Mouse (Mus musculus): ENCODE measurements around the gene Ncam2. TPM values are rescaled to one million over a fixed set of nuclear protein-coding genes. Genes with fewer than 3 reads are reported as not detected.

Gene Ncam2
- polyA plus RNA-seq, 1 experiment from 2014 or later, result 3.6 TPM

DNA sequence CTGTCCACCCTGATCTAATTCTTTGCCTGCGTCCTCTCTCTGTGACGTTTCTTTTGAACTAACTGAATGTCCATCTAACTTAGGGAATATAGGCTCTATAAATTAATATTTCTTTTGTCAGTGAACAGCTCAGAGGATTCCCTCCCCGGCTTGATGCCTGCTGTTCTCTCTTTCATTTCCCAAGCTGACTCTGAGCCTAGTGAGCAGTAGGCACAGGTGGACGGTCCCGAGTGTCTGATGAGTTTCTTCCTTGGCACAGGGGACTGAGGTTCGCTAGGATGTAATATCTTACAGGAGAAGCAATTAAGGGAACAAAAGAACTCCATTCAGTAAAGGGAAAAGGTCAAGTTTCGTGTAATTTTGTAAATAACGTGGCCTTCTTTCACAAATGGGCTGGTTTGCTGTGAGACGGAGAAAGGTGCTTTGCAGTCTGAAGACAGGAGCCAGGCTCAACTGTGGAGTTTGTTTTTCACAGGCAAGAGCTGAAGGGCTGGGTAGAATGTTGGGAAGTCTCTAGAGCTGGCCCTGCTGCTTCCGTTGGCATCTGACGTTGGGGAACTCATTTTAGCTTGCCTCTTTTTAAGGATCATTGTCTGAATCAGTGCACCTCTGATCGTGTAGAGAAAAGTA is 4.0 kb downstream of the Ncam2 start:
- H3K27me3 ChIP-seq, result no peaks in the 10 kb centered on the region
- H3K4me3 ChIP-seq, result no peak overlapping the region
- H3K9ac ChIP-seq, result no peak overlapping the region
- H3K36me3 ChIP-seq, result no peaks in the 10 kb centered on the region
- WGBS, result 59% methylated on average over 12 of the region's 12 CpGs
- no peak for ATAC-seq (ENCODE audit: low FRiP score, low read depth)
- H3K4me2 ChIP-seq (replicated peaks), result no peak overlapping the region
- peaks cover 3% of the 10 kb centered on the region; the same call in 1 of the 2 replicates for H3K4me1 ChIP-seq
- no peak overlapping the region for H3K27ac ChIP-seq
- H3K9me3 ChIP-seq, result no peaks in the 10 kb centered on the region

DNA sequence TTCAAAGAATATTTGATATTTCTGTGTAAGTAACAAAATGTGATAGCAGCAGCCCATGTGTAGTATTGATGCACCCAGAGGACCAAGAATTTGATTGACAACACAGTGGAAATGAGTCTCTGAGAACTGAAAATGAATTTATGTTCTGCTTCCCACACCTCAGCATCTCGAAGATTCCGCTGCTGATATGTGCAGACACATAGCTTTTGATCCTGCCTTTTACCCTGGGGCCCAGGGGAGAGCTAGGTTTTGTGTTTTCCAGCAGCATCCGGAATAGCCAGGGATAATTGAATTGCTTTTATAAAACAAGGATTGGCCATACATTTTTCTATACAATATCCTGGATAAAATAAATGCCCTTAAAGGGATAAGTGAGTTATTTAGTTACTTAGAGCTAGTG is 20.7 kb downstream of the Ncam2 start:
- Histone ChIP-seq H3K9ac (no peak overlapping the region), H3K9me3 (no peaks in the 10 kb centered on the region), H3K36me3 (no peaks in the 10 kb centered on the region), H3K27ac (no peak overlapping the region), H3K4me1 (no peaks in the 10 kb centered on the region), H3K4me2 (replicated peaks) (no peak overlapping the region), H3K27me3 (no peaks in the 10 kb centered on the region), H3K4me3 (no peak overlapping the region)
- no peak for ATAC-seq (ENCODE audit: low FRiP score, low read depth)
- 78% methylated on average over 3 of the region's 3 CpGs for WGBS

DNA sequence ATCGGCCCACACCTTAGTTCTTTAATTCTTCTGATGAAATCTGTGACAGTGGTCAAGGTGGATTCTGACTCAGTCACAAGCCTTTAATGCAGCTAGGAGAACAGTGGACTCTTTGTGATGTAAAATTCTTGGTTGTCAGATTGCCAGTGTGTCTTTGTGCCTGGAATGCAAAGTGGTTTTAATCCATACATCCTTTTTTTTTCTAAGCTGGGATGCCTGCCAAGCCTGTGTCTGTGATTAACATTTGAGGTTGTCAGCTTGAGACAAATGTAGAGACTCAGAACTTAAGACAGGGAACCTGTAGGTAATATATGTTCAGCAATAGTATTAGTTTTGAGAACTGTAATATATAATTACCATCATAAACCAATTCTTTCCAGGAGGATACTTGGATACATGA is 23.3 kb downstream of the Ncam2 start:
- H3K4me1 ChIP-seq, result no peaks in the 10 kb centered on the region
- H3K9me3 ChIP-seq, result no peaks in the 10 kb centered on the region
- H3K27me3 ChIP-seq, result no peaks in the 10 kb centered on the region
- 63% methylated on average over 1 of the region's 1 CpGs for WGBS
- no peak overlapping the region for H3K4me3 ChIP-seq
- ATAC-seq (ENCODE audit: low FRiP score, low read depth), result no peak
- H3K9ac ChIP-seq, result no peak overlapping the region
- H3K36me3 ChIP-seq, result no peaks in the 10 kb centered on the region
- no peak overlapping the region for H3K27ac ChIP-seq
- H3K4me2 ChIP-seq (replicated peaks), result no peak overlapping the region

DNA sequence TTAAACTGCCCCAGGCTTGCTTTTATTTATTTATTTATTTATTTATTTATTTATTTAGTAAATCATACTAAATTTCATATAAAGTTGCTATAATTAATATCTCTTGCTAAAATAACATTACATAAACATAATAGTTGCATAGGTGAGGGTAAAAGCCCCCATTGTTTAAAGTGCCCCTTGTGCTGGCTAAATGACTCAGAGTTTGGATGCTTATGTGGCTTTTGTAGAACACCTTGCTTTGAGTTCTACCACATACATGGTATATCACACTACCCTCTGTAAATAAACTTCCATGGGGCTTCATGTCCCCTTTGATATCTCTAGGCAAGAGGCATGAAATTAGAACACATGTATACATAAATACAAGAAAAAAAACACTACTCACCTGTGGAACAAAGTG is 23.8 kb downstream of the Ncam2 start:
- no peak for ATAC-seq (ENCODE audit: low FRiP score, low read depth)
- Histone ChIP-seq H3K4me2 (replicated peaks) (no peak overlapping the region), H3K36me3 (no peaks in the 10 kb centered on the region), H3K4me1 (no peaks in the 10 kb centered on the region), H3K9me3 (no peaks in the 10 kb centered on the region), H3K27ac (no peak overlapping the region), H3K27me3 (no peaks in the 10 kb centered on the region), H3K9ac (no peak overlapping the region), H3K4me3 (no peak overlapping the region)

DNA sequence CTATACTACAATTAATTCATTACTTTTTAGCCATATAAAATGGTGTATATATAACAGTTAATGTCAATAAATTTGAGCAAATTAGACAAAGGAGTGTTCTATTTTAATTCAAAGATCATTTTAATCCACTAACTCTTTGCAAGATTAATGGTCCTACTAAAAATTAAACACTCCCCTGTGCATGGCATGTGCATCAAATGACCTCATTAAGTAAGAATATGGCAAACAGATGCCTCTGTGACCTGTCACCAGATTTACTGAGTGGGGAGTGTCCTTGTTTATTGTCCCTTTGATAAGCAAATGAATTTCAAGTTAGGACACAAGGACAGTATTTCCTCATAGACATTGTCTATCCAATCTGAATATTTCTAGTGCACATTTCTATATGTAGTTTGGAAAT is 54.4 kb downstream of the Ncam2 start:
- no peak overlapping the region for H3K4me3 ChIP-seq
- H3K27ac ChIP-seq, result no peak overlapping the region
- no peak overlapping the region for H3K9ac ChIP-seq
- H3K4me2 ChIP-seq (replicated peaks), result no peak overlapping the region
- no peaks in the 10 kb centered on the region for H3K27me3 ChIP-seq
- ATAC-seq (ENCODE audit: low FRiP score, low read depth), result no peak
- H3K9me3 ChIP-seq, result no peaks in the 10 kb centered on the region
- H3K4me1 ChIP-seq, result no peaks in the 10 kb centered on the region
- H3K36me3 ChIP-seq, result no peaks in the 10 kb centered on the region

DNA sequence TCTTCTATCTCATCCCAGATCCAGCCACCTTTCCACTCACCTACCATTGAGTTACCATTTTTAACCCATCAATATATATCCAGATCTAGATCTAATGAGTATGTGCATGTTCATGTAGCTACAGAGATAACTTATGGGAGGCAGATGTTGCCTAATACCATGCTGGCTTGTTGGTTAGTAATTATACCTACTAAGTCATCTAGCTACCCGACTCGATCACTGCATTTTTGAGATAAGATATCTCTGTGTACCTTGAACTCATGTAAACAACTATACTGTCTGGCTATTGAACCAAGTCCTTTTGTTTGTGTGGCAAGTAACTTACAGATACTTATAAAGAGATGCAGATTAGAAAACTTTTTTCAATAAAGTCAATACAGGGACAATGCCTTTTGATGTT is 59.9 kb downstream of the Ncam2 start:
- Histone ChIP-seq H3K9ac (no peak overlapping the region), H3K27ac (no peak overlapping the region), H3K4me2 (replicated peaks) (no peak overlapping the region), H3K4me1 (no peaks in the 10 kb centered on the region), H3K27me3 (no peaks in the 10 kb centered on the region), H3K36me3 (no peaks in the 10 kb centered on the region), H3K9me3 (no peaks in the 10 kb centered on the region), H3K4me3 (no peak overlapping the region)
- WGBS, result 88% methylated on average over 2 of the region's 2 CpGs
- ATAC-seq (ENCODE audit: low FRiP score, low read depth), result no peak

DNA sequence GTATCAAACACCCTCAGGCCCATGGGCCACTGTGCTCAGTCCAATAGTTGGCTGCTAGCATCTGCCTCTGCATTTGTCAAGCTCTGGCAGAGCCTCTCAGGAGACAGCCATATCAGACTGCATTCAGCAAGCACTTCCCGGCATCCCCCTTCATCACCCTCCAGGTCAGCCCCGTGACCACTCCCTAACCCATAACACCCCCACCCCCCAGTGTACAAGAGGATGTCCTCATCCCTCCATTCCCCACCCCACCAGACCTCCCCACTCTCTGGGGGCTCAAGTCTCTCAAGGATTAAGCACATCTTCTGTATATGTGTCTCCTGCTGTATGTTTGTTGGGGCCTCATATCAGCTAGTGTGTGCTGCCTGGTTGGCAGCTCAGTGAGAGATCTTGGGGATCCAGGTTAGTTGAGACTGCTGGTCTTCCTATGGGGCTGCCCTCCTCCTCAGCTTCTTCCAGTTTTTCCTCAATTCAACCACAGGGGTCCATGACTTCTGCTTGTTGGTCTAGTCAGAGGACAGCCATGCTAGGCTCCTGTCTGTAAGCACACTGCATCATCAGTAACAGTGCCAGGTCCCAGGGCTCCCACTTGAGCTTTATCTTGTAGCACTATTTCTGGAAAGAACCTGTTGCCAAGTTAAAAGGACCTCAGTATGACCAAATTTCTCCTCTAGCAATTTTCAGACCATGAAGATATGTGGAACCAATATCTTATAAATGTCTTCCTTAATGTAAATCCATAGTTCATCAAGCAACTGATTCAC is 73.3 kb downstream of the Ncam2 start:
- Histone ChIP-seq H3K9me3 (no peaks in the 10 kb centered on the region), H3K4me3 (no peak overlapping the region), H3K4me1 (no peaks in the 10 kb centered on the region), H3K27me3 (no peaks in the 10 kb centered on the region), H3K36me3 (no peaks in the 10 kb centered on the region), H3K4me2 (replicated peaks) (no peak overlapping the region), H3K27ac (no peak overlapping the region), H3K9ac (no peak overlapping the region)
- ATAC-seq (ENCODE audit: low FRiP score, low read depth), result no peak
- WGBS, result 79% methylated on average over 2 of the region's 2 CpGs

DNA sequence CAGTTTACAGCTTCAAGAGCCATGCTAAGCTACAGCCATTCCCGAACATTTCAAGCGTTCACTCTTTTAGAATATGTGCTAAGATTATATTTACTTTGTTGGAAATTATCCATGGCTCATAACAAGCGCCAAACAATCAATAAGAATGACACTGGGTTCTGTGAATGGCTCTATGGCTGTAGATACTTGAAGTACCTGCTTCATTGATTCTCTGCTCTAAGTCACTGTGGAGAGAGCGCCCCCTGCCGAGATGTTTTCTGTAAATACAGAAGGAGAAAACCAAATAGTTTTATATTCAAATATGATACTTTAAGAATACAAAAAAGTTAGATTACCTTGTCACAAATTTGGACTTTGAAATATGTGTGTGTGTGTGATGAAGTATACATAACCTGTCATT is 83.7 kb downstream of the Ncam2 start:
- no peak overlapping the region for H3K9ac ChIP-seq
- no peaks in the 10 kb centered on the region for H3K27me3 ChIP-seq
- 36% methylated on average over 5 of the region's 5 CpGs for WGBS
- no peaks in the 10 kb centered on the region for H3K36me3 ChIP-seq
- no peak overlapping the region for H3K4me3 ChIP-seq
- ATAC-seq (ENCODE audit: low FRiP score, low read depth), result no peak
- H3K27ac ChIP-seq, result no peak overlapping the region
- no peaks in the 10 kb centered on the region for H3K4me1 ChIP-seq
- no peaks in the 10 kb centered on the region for H3K9me3 ChIP-seq
- H3K4me2 ChIP-seq (replicated peaks), result no peak overlapping the region

DNA sequence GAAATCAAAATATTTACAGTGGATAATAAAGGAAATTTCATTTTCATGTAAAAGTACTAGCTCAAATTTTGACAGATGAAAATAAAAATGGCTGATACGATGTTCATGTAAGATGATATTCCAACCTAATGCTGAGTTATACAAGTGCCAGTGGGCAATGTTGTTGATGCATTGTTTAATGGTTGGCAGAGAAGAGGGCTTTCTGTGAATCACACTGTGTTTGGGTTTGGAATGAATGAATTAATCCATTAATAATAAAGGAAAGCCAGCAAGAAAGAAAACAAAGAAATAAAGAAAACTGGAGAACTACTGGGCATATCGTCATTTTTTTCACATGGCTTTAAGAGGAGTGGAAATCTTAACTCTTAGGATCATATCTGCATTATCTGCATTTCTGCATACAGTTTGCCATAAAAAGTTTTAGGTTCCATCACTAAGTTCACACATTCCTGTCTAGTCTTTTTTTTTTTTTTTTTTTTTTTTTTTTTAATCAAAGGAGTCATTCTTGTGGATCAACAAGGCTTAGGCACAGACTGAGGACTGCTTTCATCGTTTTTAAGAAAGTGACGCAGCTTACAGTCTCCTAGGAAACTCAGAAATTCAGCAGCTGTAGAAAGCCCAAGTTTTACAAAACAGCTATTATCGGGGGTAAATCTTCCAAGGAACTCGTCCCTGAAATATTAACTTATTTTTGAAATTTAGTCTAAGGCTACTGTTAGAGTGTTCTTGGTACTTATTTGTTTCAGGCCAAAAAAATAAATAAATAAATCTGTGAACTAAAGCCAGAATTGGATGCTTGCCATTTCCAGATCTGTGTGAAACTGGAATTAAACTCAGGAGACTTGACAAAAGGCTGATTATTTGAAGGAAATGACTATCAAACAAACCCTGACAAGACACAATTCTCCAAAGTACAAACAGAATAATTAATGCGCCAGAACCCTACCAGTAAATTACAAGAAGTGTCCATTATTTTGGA is 84.7 kb downstream of the Ncam2 start:
- H3K36me3 ChIP-seq, result no peaks in the 10 kb centered on the region
- WGBS, result 79% methylated on average over 7 of the region's 7 CpGs
- H3K4me1 ChIP-seq, result no peaks in the 10 kb centered on the region
- no peak for ATAC-seq (ENCODE audit: low FRiP score, low read depth)
- no peaks in the 10 kb centered on the region for H3K27me3 ChIP-seq
- no peak overlapping the region for H3K4me3 ChIP-seq
- H3K27ac ChIP-seq, result no peak overlapping the region
- no peak overlapping the region for H3K9ac ChIP-seq
- no peak overlapping the region for H3K4me2 ChIP-seq (replicated peaks)
- no peaks in the 10 kb centered on the region for H3K9me3 ChIP-seq

DNA sequence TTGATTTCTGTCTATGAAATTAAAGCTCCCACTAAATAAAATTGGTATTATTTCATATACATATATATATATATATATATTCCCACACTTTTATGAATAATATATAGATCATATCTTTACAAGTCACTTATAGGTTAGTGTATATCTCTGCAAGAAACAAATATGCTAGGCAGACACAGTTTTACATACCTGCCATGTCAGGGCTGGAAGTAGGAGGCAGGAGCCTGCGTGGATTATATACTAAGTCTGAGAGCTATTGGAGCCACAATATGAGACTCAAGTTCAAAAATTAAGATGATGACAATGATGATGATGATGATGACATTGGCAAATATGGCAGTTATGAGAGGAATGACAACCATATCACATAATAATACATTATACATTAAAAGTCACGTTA is 85.4 kb downstream of the Ncam2 start:
- no peak overlapping the region for H3K9ac ChIP-seq
- no peaks in the 10 kb centered on the region for H3K4me1 ChIP-seq
- no peak overlapping the region for H3K4me3 ChIP-seq
- 82% methylated on average over 2 of the region's 2 CpGs for WGBS
- no peak overlapping the region for H3K4me2 ChIP-seq (replicated peaks)
- H3K36me3 ChIP-seq, result no peaks in the 10 kb centered on the region
- no peak overlapping the region for H3K27ac ChIP-seq
- no peak for ATAC-seq (ENCODE audit: low FRiP score, low read depth)
- no peaks in the 10 kb centered on the region for H3K9me3 ChIP-seq
- no peaks in the 10 kb centered on the region for H3K27me3 ChIP-seq

DNA sequence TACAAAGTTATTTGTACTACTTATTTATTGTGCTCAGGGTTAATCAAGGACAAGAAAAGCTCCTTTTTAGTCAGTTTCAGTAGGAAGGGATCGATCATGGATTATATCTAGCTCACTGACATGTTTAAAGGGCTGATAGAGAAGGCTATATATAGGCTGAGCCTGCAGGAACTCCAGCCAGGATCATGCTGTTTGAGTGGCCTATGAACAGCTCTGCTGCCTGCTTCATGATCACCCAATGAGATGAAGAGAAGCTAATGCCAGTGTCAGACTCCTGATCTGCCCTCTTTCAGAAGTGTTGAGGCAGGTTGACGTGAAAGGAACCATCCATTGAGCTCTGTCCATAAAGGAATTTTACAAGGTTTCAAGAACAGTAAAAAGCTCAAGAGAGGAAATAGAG is 103.3 kb downstream of the Ncam2 start:
- no peaks in the 10 kb centered on the region for H3K27me3 ChIP-seq
- no peak overlapping the region for H3K9ac ChIP-seq
- H3K36me3 ChIP-seq, result no peaks in the 10 kb centered on the region
- no peaks in the 10 kb centered on the region for H3K4me1 ChIP-seq
- H3K4me3 ChIP-seq, result no peak overlapping the region
- H3K9me3 ChIP-seq, result no peaks in the 10 kb centered on the region
- ATAC-seq (ENCODE audit: low FRiP score, low read depth), result no peak
- no peak overlapping the region for H3K27ac ChIP-seq
- 49% methylated on average over 2 of the region's 2 CpGs for WGBS
- H3K4me2 ChIP-seq (replicated peaks), result no peak overlapping the region

DNA sequence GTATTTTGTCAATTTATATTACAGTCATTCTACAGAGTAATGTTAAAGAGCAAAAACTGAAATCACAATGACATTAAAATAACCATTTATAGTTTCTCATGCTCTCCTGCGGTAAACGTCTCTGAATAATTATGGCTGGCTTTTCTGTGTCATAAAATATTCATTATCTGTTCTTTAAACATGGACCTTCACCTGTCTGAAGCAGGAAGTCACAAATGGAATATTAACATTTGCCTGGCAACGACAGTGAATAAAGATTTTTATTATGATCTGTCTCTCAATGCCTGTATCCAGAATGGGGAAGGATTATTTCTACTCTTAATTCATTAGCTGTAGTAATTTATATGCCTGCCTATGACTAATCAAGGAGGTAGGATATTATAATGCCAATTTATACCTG is 108.7 kb downstream of the Ncam2 start:
- ATAC-seq (ENCODE audit: low FRiP score, low read depth), result no peak
- H3K9me3 ChIP-seq, result no peaks in the 10 kb centered on the region
- WGBS, result 82% methylated on average over 3 of the region's 3 CpGs

More for the DNA sequence above, 108.7 kb downstream of the Ncam2 start:
- H3K27ac ChIP-seq, result no peak overlapping the region
- no peak overlapping the region for H3K4me2 ChIP-seq (replicated peaks)
- H3K36me3 ChIP-seq, result no peaks in the 10 kb centered on the region
- no peaks in the 10 kb centered on the region for H3K4me1 ChIP-seq
- H3K27me3 ChIP-seq, result no peaks in the 10 kb centered on the region
- no peak overlapping the region for H3K4me3 ChIP-seq
- H3K9ac ChIP-seq, result no peak overlapping the region
